Mouse (Mus musculus) cerebellum, adult 11 months (tissue): ENCODE data around the gene Fdx1l.

ENCODE experiments used
- DNase-seq: peaks from one replicate; pipeline ENCODE4 v3.0.0; 2022

Fdx1l gene

DNA sequence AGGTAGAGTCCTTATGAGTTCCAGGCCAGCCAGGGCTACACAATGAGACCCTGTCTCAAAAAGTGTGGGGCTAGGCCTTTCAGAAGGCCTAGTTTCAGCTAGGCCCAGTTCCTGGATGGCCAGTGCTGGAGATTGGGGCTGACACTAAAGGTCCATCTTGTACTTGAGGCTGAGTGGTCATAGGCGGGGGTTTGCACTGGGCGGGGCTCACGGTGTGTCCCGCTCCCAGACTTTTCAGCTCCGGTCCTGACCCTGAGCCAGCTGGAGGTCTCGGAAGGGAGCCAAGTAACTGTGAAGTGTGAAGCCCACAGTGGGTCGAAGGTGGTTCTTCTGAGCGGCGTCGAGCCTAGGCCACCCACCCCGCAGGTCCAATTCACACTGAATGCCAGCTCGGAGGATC lies 46.6 kb downstream of the Fdx1l start:
- DNase-seq: no peak

DNA sequence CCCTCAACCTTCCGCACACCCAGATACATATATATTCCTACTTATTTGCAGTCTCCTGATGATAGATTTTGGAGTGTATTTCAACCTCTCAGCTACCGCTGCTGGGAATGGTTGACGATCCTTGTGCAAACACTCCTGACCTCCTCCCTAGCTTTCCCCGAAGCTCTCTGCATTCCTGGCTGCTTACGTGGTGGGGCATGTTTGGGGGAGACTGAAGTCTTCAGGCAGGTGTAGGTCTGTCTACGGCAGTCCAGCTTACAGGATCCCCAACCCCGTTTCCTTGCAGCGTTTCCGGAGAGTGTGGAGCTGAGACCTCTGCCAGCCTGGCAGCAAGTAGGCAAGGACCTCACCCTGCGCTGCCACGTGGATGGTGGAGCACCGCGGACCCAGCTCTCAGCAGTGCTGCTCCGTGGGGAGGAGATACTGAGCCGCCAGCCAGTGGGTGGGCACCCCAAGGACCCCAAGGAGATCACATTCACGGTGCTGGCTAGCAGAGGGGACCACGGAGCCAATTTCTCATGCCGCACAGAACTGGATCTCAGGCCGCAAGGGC lies 48.1 kb downstream of the Fdx1l start:
- no peak for DNase-seq

DNA sequence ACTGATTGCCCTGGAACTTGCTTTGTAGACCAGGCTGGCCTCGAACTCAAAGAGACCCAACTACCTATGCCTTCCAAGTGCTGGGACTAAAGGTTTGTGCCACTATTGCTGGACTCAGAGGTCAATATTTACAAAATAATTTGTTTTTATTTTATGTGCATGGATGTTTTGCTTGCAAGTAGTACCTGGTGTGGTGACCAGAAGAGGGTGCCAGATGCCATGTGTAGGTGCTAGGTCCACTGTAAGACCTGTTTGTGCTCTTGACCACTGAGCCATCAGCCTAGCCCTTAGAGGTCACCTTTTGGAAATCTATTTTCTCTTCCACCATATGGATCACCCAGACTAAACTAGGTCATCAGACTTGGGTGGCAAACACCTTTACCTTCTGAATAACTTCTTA lies 50.7 kb downstream of the Fdx1l start:
- no peak for DNase-seq

DNA sequence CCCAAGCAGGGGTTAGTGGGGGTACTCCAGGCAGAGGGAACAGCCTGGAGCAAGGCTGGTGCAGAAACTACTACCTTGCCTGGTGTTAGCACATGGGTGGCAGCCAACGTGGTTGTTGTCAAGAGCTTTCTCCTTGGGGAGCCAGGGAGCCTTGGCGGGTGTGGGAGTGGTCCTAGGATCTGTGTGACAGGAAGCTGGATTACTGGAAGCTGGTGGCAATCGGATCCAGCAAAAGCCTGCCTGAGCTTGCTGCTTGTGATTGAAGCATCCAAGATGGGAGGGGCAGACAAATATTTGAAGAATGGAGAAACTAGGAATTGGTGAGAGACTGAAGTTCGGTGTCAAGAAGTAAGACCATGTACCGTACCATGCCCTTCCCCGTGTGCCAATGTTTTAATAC lies 51.1 kb downstream of the Fdx1l start:
- DNase-seq: no peak

DNA sequence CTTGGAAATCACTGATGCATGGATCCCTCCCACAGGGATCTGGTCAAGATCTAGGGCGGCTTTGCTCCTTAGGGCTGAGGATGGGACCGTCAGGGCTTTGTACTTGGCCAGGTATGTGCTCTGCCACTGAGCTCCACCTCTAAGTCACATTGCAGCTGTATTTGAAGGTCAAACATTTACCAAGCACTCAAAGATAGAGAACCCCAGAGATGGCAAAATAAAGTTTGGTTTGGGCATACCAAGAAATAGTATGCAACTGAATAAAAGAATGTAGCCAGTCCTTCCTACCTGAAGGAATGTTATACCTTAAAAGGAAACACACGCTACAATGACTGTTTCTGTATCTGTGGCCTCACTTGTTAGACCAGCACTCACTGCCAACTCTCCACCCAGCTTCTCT lies 52.1 kb downstream of the Fdx1l start:
- no peak for DNase-seq

DNA sequence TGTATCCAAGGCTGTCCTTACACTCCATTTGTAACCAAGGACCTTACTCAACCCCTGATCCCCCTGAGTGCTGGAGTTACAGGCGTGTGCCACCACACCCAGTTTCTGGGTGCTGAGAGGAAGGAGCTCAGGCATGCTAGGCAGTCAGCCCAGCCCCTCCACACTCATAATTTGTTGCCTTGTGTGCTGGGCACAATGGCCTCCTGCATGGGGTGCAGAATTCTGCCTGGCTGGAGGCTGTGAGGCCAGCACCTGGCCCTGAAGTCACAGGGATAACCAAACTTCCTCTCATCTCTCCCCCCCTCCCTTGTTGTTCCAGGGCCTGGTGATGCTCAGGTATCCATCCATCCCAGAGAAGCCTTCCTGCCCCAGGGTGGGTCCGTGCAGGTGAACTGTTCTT lies 54.8 kb downstream of the Fdx1l start:
- DNase-seq: no peak
